Mouse (Mus musculus) heart, postnatal 4 days (tissue): ENCODE measurements around the gene Slc22a8. TPM values are rescaled to one million over a fixed set of nuclear protein-coding genes. Genes with fewer than 3 reads are reported as not detected.

Experiments
- DNase-seq: peaks from one replicate; pipeline ENCODE4 v3.0.0; 2021
- total RNA-seq, 2 experiments: library from RNA; stranded (reverse); gene quantifications; 2 replicates each; pipeline ENCODE4 v1.2.3; 2021

The Slc22a8 gene
- not detected for total RNA-seq

DNA sequence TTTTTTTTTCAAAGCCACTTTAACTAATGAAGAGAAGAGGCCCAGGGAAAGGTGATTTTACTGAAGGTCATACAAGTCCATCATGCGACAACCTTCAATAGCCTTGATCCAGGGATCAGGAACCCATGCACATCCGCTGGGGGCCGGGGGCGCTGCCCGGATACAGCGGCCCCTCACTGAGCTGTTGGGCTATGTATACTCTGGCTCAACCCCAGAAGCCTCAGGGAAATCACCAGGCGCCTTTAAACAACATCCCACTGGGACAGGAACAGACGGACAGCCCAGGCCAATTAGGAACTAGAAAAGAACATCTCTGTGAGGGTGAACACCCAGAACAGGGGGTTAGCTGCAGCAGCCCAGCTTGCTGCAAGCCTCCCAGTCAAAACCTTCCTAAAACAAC, at the start of gene Slc22a8:
Gene Slc22a8 (plus strand): TSS at position 301 of the 400 bp plus-strand sequence.
- no peak for DNase-seq

DNA sequence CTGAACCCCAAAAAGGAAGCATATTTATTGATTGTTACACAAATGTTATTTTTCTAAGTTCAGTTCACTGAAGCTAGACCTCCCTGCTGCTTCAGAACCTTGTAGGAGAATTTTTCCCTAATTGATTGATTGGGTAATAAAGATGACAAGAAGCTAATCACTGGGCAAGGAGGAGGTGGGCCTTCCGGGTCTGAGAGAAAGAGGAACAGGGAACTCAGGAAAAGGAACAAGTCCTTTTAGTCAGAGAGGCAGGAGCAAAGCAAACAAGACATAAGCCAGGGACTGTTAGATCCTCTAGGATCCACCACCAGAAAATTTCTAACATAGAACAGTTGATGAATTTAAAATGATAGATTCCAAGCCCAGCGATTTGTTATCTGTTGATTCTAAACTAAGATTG, 32.2 kb upstream of the Slc22a8 start:
- DNase-seq: no peak

DNA sequence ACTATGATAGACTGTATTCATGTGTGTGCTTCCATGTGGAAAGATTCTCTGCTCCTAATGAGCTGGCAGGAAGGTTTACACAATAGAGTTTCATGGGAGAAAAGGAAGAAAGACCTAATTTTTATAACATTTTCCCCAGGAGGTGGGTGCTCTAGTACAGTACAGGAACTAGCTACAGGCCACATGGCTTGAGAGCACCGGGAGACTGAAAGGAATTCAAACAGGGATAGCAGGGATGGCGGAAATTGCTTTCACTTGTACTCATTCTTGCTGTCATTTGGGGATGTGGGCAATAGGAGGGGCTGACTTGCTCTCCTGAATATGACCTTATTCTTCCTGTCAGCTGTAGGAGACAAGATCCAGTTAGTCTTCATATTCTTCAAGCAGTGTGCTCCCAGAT, 27.0 kb upstream of the Slc22a8 start:
- no peak for DNase-seq

DNA sequence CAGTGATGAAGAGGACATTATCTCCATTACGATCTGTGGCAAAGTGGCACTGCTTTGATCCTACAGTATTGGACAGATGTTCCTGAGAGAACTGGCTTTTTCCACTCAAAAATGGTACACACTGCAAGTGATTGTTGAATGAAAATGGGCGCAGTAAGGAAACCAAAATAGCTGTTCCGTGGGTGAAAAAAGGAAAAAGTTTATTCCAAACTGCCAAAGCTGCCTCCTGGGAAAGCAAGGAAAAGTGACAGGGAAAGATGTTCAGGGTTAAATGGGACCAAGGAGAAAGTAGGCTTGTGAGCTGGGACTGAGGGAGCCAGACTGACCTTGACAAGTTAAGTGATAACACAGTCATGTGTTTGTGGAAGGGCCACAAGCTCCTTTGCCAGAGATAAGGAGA, 26.6 kb upstream of the Slc22a8 start:
- no peak for DNase-seq

DNA sequence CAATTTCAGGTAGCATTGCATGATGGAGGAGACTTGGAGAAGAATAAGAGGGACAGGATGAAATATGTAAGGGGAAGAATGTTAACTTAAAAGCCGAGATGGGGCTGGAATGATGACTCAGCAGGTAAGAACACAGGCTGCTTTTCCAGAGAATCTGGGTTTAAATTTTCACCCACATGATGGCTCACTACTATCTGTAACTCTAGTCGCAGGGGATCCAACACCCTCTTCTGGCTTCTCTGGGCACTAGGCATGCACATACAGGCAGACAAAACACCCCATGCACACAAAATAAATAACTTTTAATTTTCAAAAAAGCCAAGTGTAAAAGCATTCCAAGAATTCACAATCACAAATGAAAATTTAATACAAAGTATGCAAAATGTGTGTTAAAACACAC, 25.8 kb upstream of the Slc22a8 start:
- no peak for DNase-seq

DNA sequence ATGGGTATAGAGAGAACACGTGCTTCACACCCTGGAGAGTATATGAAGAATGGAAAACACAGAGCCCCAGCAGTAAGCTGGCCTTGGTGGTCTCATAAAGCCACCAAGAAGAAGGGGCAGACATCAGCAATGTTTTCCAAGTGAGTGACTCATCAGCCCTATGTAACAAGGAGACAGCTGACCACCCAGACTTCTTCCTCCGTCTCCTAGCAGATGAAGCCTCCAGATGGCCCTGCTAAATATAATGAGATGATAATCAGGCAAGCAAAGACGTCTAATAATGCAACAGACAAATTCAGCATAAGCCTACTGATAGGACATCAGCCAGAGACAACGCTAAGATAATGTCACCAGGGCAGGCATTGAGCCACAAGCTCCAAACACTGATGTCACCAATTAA, 25.1 kb upstream of the Slc22a8 start:
- DNase-seq: no peak

DNA sequence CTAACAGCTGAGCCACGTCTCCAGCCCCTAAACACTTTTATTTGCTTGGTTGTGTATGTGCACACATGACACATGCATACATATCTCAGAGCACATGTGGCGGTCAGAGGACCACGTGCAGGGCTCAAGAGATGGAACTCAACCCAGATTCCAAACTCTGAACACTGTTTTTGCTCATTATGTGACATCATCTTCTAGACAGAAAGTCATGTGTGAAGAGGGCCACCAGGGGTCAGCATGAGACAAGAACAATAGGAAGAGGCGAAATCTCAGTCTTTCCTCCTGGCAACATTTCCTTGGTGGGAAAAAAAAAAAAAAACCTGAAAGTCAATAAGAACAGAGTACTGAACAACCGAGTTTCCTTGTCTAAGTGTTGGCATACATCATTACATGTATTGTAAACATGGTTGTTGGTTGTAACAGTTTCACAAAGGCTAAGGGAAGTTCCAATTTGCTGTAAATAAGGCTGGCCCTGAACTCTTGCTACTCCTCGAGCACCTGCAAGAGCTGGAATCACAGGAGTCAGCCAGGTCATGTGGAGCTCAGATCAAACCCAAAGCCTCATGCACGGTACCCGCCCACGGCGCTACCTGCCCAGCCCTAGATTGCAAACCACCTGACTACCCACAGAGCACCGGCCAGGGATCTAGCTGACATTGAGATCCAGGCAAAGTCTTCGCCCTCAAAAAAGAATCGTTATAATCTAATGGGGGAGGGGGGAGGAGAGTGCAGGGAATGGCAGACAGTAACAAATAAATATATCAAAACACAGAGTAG, 23.8 kb upstream of the Slc22a8 start:
- DNase-seq: peak; percentile 63

DNA sequence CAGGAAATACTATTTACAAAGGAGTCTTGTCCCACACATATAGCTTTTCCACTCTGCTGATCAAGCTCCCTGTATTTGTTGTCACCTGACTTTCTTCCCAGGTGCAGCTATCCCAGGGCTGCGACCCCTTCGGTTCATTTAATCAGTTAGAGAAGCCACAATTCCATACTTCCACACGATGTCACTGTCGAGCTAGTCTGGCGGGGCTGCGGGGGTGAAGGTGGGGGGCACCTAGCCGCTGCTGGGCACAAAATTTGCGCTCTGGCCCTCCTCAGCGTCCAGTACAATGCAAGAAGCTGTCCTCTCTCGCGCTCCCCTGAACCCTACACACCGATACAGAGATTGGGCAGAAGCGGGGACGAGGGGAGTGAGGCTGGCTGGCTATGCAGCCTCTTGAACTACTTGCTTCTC, 21.6 kb upstream of the Slc22a8 start:
- DNase-seq: peak; percentile 44

DNA sequence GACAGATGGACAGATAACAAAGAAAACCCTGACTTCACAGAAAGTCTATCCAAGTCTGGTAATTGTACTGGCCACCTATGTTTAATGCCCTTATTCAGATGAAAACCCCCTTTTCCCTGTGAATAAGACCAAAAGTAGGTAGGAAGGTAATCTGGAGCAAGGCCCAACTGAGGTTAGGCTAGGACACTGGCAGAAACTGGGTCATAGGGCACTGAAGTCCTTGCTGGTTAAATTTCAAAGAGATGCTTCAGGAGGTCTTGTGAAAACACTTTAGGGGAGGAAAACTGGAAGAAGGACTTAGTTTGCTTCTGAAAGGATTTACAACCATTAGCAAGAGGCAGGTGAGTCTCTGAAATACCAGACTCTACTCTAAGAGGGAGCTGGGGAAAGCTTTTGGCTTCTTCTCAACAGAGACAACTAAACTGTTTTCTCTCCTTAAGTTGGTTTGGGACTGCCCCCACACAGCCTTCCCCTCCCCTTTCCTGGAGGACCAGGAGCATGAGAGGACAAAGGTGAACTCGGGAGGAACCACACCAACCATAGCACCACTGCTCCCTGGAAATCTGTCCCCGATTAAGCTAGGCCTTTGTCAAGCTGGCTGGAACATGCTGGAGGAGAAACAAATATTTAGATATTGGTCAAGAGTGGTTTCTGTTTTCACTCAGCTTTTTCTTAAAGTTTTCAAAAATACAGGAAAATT, 20.6 kb upstream of the Slc22a8 start:
- no peak for DNase-seq

DNA sequence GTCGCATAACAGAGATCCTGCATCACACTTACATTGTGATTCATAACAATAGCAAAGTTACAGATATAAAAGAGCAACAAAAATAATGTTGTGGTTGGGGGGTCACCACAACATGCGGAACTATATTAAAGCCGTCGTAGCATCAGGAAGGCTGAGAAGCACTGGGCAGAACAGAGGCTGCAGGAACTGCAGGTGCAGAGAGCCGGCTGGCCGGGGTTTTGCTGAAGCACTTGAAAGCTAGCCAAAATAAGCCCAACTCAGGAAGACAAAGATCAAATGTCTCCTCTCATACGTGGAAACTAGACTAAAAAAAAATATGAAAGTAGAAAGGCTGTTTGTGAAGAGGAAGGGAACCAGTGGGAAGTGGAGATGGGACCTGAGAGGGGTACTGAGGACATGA, 19.3 kb upstream of the Slc22a8 start:
- no peak for DNase-seq

DNA sequence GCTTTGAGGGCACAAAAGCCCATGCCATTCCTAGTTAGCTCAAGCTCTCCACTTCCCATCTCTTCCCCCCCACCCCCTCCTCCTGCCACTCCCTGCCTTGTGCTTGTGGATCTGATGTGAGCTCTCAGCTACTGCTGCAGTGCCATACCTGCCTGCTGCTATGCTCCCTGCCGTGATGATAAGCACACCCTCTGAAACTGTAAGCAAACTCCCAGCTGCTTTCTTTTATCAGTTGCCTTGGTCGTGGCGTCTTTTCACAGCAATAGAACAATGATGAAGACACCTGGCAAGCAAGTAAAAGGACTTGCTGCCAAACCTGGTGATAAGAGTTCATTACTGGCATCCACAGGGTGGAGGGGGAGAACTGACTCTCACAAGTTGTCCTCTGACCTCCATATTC, 18.6 kb upstream of the Slc22a8 start:
- DNase-seq: no peak

DNA sequence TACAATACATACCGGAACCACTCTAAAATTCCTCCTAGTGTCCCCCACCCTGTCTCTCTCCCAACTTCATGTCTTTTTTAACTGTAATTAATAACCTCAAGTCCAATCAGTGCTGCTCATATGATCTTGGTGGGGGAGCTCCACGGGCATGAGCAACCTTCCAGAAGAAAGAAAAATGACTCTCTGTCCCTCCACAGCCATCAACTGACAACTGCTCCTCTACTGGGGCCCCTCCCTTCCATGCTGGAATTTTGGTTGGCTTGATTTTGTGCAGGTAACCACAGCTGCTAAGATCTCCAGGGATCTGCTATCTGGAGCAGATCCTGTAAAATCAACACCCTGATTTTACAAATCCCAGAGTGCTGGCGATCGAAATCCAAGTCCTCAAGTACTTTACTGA, 13.6 kb upstream of the Slc22a8 start:
- no peak for DNase-seq

DNA sequence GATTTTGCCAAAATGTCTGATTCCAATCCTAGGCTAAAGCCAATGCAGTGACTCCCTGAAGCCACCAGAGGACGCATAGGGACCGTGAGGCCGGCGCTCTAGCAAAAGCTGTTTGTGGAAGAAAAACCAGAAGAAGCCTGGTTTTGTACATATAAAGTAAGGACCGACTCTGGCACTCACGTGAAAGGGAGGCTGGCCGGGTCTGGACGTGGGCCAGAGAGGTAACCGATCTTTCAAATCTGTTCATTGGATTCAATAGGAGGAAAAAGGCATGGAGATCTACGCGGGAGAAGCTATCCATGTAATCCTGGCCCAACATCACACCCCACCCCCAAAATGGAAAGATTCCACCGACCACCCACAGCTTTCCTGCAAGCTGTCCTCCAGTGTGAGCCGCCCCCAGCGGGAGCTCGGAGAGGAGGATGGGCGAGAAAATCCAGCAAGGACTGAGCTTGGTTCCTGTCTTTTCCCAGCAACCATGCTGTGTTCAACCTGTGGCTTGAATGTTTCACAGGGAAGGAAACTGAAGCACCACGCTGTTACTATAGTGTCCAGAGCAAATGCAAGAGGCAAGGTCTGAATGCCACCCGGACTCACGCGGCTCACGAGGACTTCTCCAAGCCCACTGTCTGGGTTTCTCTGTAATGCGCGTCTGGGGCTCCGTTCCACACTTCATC, 12.6 kb upstream of the Slc22a8 start:
- peak; percentile 69 for DNase-seq

DNA sequence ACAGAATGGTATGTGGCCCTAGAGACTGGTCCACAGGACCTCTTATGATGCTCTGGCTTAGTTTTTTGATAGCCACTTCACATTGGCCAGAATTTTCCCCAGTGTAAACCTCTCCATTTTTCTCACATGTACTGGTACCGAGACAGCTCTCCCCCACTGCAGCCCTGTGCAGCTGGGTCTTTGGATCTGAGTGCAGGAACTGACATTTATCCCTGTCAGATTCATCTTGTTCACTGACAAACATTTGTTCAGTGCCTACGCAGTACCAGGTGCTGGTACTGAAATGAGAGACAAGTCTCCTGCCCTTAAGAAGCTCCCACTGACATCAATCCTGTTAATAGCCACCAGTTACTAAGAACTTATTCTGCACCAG, 12.1 kb upstream of the Slc22a8 start:
- DNase-seq: no peak

DNA sequence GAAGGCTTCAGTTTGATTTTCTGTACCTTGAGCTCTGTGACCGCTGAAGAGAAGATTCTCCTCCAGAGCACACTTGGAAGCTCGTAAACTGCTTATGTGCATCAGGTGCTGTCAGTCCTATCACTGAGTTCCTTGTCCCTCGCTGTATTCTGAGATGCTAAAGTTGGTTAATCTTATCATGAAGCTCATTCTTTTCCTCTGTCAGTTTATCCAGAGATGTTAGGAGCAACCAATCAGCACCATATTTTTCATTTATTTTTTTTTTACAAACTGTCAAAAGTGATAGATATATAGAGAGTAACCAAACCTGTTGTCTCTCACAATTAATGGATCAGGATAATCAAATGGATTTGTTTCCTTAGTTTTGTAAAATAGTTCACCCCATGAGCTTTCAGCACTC, 5.8 kb upstream of the Slc22a8 start:
- DNase-seq: no peak

DNA sequence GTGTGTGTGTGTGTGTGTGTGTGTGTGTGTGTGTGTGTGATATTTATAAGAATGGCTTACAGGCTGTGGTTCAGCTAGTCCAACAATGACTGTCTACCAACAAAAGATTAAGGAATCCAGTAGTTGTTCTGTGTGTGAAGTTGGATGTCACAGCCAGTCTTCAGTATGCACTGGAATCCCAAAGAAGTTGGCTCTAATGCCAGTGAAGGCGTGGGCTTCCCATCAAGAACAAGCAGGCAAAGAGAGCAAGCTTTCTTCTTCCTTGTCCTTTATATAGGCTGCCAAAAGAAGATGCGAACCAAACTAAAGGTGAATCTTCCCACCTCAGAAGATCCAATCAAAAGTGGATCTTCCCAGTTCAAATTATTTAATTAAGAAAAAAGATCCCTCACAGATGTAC, 5.2 kb upstream of the Slc22a8 start:
- no peak for DNase-seq

DNA sequence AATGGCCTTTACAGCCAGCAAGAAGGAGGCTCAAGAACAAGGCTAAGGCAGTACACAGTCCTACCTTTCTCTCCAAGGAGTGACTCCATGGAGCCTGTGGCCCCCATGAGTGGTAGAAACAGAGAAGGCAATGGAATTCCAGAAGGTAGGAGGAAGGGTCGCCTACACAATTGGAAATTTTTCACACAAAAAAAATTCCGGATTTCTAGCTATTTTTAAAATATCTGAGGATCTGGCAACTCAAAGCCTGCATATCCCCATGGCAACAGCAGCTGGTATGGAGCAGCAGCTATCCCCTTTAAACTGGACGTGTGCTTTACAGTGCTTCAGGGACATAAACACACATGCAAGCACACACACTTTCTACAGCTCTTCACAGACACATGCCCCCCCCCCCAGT, 4.7 kb upstream of the Slc22a8 start:
- no peak for DNase-seq

DNA sequence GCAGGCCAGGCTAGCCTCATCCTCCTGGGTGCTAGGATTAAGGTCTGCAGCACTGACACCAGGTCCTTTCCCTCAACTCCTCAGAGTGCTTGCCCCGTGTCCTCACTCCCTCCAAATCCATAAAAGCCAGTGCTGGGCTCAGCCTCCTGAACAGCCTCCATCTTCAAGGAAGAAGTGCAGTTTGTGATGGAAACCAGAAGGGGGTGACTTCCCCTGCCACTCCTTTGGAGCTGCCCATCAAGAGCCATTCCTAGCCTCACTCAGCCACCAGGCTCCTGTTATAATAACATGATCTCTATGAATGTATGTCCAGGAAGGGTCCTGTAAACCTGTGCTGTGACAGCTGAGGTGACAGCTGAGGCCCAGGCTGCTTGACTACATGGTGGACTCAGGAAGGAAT, 3.7 kb upstream of the Slc22a8 start:
- no peak for DNase-seq

DNA sequence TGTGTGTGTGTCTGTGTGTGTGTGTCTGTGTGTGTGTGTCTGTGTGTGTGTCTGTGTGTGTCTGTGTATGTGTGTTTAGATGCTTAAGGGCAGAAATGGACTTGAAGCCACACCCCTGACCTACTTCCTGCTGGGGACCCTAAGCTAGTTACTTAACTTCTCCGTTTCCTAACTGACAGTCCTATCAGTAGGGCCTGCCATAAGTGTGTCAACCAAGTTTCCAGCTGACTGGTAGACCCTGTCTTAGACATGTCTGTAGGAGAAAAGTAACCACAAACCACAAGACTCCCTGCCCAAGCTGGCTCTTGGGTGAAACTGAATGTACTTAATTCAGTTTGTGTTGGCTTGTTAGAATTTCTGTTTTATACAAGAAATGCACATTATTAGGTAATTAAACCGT, 1.1 kb downstream of the Slc22a8 start:
- DNase-seq: no peak

DNA sequence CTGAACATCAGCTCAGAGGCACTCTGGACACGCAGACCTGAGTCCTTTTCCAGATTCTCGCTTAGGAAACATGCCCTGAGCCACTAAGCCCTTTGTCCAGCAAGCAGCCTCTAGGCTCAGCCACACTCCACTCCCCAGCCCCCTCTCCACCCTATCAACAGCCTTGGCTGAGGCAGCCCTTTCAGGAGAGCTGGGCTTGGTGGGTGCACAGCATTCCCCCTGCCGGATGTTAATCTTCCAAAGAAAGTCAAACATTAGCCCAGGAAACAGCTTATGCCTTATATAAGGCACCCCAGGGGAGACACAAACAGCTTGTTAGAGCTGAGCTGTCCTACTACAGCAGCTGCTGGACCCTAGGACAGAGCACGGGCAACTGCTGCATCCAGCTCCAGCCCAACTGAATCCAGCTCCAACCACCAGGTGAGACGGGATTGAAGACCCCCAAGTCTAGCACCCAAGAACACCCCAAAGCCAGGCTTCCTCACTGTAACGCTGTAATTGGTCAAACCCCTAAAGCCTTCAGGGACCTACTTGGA, 1.9 kb downstream of the Slc22a8 start:
- DNase-seq: no peak

DNA sequence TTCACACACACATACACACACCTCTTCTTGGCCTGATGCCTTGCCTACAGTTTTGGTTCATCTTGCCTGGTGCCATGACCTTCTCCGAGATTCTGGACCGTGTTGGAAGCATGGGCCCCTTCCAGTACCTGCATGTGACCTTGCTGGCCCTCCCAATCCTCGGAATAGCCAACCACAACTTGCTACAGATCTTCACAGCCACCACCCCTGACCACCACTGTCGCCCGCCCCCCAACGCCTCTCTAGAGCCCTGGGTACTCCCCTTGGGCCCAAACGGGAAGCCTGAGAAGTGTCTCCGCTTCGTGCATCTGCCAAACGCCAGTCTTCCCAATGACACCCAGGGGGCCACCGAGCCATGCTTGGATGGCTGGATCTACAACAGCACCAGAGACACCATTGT, 2.8 kb downstream of the Slc22a8 start:
- no peak for DNase-seq

DNA sequence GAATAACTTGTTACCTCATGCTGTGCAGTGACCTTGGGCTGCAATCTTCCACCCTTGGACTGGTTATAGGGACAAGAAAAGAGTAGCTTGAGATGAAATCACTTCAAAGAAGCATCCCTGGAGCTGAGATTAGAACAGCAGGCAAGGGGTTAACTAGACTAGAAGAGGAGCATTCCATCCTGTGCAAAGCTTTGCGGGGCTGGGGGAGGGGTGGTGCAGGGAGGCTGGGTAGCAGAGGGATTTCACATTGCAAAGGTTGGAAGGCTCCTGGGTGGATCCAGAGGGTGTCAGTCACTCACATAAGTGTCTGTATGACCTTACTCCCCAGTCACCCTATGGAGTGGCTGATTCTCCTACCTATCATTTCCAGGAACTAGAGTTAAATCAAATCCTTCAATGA, 3.5 kb downstream of the Slc22a8 start:
- no peak for DNase-seq

DNA sequence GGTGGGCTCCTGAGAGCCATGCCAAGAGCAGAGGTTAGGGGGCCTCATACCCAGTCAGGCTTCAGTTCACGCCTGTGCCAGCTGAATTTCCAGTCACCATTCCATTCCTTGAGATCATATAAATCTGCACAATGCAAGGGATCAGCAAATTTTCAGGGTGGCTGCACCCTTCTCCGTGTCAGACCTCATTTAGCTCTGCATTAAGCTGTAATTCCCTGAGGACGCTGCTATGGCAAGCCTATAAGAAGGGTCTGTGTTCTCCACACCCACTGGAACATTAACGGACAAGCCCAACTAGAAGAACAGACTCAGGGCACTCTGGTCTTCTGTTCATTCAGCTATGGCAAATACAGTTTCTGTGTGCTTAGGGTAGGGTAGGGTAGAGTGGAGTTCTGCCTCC, 6.2 kb downstream of the Slc22a8 start:
- no peak for DNase-seq

DNA sequence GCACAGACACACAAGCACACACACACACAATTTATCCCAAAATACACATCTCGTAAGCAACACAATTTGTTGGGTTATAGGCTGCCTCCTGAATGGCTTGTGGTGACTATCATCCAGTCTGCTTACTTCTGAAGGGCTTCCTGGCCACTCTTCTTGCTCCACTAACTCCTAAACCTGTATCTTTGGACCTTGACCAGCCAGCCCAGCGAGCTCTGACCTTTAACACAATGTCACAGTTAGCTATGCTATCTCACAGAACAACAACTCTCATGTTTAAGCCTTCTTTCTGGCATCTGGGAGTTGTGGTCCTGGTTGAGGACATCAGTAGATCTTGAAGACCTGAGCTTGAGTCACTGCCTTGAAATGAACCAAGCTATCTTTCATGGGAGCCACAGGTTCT, 8.2 kb downstream of the Slc22a8 start:
- DNase-seq: no peak
